Mouse (Mus musculus) embryo, embryonic 11 days (tissue): ENCODE results near the gene Mospd1.

Experiments
- DNase-seq: peaks from one replicate; pipeline ENCODE4 v3.0.0-alpha.2; 2015

Mospd1 gene

DNA sequence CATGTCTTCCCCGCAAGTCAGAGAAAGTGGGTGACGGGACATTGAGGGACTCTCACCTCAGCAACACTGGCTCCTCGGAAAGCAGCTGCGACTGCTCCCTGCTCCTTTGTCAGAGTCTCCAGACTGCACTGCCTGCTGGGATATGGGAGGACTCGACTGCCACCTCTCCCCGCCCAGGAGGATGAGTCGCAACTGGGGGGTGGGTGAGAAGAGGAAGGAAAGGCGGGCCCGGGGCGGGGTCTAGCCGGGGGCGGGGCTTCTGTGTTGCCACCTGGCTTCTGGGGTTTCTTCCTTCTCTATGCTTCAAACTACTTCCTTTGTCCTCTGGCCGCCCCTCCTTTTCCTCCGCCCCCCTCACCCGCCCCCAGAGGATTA lies at the start of gene Mospd1:
TSS of gene Mospd1 (minus strand) at position 137 of the 375 bp plus-strand sequence.
- DNase-seq = peak; percentile 88

DNA sequence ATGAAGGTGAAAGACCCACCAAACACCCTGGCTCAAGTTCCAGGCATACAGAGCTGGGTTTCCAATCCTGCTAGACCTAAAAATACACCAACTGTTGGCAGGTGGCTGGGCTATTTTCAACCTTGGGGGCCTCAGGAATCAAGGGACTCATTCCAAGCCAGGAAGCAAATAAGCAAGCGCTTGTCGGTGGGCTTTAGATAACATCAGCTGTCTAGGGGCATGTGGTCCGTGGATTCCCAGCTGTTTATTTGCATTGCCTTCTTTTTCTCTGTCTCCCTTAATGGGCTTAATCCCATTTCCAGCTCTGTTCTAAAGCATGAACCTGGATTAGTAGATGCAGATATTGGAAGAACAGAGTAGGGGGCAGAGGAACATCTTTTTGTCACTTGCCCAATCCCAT lies 16.1 kb upstream of the Mospd1 start:
- no peak for DNase-seq

DNA sequence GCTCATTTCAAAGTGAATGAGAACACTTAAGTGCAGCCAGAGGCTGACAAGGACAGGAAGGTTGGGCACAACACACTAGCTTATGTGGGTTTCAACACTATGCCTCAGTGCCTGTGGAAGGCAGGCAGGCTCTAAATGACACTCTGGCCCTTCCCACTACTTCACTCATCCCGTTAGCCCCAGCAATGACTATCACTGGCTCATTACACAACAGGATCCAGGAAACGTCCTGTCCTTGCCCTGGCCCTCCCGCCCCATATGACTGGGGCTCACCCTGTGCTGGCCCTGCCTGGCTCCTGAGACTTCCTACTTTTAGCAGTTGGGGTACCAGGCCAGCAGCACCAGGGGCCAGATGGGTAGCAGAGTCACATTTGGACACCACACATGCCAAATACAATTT lies 12.8 kb upstream of the Mospd1 start:
- DNase-seq = no peak

- DNase-seq = peak; percentile 54
Observed at GRCm38 (mm10) chrX:53369534-53370365, 552 bp downstream of the Mospd1 start.

- DNase-seq = no peak
Observed at GRCm38 (mm10) chrX:53364668-53365383, 5.5 kb downstream of the Mospd1 start.

- no peak for DNase-seq
Observed at GRCm38 (mm10) chrX:53348374-53348773, 21.9 kb downstream of the Mospd1 start.

DNA sequence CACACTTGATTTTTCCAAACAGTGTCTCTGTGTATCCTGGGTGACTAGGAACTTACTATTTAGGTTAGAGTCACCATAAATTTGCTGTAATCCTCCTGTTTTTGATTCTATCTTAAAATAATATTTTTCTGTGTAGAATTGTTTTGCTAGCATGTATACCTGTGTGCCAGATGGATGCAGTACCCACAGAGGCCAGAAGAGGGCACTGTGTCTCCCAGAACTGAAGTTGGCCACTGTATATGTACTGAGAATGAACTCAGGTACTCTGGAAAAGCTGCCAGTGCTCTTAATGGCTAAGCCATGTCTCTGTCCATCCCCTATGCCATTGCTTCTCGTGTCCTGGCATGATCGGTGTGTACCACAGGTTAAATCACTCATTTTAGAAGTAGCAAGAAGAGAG lies 28.8 kb downstream of the Mospd1 start:
- DNase-seq = peak; percentile 26

- peak; percentile 8 for DNase-seq
Observed at GRCm38 (mm10) chrX:53337355-53337754, 32.9 kb downstream of the Mospd1 start.

DNA sequence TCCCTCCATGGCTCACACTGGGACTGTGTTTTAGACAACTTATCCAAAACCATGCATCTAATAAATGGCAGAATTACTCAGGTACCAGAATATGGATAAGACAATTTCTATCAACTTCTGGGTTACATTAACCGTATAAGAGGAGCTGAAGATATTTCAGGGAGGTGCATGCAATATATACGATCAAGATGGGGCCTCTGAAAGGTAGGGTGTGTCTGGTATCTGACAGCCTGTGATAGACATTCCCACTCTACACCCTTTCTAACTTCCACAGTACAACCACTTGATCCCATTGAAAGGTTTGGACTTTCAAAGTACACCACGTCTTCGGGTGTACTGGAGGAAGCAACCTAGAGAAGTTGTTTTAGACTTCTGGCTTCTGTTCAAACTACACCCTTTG lies 39.9 kb downstream of the Mospd1 start:
- DNase-seq = no peak

DNA sequence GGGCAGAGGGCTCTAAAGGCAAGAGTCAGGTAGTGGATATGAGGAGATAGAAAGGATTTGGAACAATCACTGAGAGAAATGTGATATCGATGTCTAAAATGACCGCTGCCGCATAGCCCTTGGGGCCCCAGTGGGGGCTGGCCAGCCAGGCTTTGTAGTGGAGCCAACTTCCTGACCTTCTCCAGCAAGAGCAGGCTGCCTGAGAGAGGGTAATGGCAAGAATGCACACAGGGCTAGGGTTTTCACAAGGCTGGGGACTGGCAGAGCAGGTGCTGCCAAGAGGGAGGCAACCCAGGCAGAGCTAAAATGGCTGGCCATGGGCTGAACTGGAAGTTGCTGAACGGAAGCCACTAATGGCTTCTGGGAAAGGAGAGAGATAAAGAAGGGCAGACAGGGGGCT lies 49.2 kb downstream of the Mospd1 start:
- DNase-seq = no peak

GRCm38 (mm10) chrX:53320564-53320963 lies 49.7 kb downstream of the Mospd1 start:
- DNase-seq = no peak
